Comparison of ENCODE assay signal across 23 mouse cellular contexts in the genomic region with DNA sequence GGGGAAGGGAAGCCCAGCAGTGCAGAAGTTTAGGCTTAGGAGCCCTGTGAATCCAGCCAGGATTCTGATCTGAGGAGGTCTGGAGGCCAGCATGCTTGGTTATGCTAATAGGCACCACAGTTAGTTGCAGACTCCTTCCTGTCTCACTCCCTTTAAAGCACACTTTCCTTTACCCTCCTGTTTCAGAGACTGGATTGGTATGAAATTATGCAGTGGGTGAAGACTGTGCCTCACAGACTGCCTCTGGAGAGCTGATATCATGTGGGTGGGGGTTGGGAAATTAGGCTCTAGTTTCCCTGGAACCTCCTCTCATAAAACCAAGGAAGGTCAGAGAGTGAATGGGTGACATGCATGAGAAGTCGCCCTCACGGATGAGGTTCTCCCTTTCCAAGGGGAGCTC.
"Had no signal": no experiment of that assay in that cellular context is flagged by ENCODE, and none has a peak within 500 bp of the region (broad histone marks: within the 10 kb centered on the region; RNA-seq: fewer than 3 reads in every experiment).

No protein-coding gene starts in this region.

- H3K27me3 ChIP-seq: heart, embryonic 12.5 days; heart, embryonic 15.5 days; hindbrain, embryonic 15.5 days; limb, embryonic 12.5 days; liver, embryonic 13.5 days had no signal

- DNase-seq: forebrain, postnatal 0 days; gastrocnemius, postnatal 14 days; gastrocnemius, postnatal 36 days; heart, adult 11 months; heart, postnatal 14 days; heart, postnatal 36 days; kidney, adult 2 months; kidney, adult 9 months; kidney, postnatal 25 days; kidney, postnatal 4 days; liver; liver, embryonic 13.5 days had no signal

- H3K36me3 ChIP-seq: limb, embryonic 10.5 days; limb, embryonic 12.5 days; liver, embryonic 13.5 days had no signal

- ATAC-seq: forebrain, postnatal 0 days; hindbrain, postnatal 0 days; intestine, postnatal 0 days had no signal

- H3K9me3 ChIP-seq: heart, embryonic 10.5 days; heart, embryonic 12.5 days; heart, embryonic 15.5 days; hindbrain, embryonic 15.5 days; limb, embryonic 10.5 days; limb, embryonic 12.5 days; liver, embryonic 13.5 days had no signal

- H3K27ac ChIP-seq: heart, embryonic 10.5 days; heart, embryonic 15.5 days; hindbrain, embryonic 15.5 days; hindbrain, postnatal 0 days; layer of hippocampus, adult 2 months; left cerebral cortex, adult 2 months; limb, embryonic 10.5 days; limb, embryonic 12.5 days; liver, embryonic 13.5 days had no signal

- H3K4me2 ChIP-seq: heart, embryonic 12.5 days; heart, embryonic 15.5 days; hindbrain, embryonic 15.5 days; limb, embryonic 12.5 days; liver, embryonic 11.5 days; liver, embryonic 13.5 days had no signal

- H3K4me3 ChIP-seq: heart, embryonic 10.5 days; heart, embryonic 12.5 days; heart, embryonic 15.5 days; hindbrain, embryonic 15.5 days; layer of hippocampus, adult 2 months; left cerebral cortex, adult 2 months; limb, embryonic 10.5 days; limb, embryonic 12.5 days; liver, embryonic 13.5 days had no signal

- H3K9ac ChIP-seq: forebrain, postnatal 0 days; heart, embryonic 12.5 days; heart, embryonic 15.5 days; hindbrain, embryonic 15.5 days; limb, embryonic 12.5 days; liver, embryonic 13.5 days had no signal

- H3K4me1 ChIP-seq: heart, embryonic 15.5 days; hindbrain, embryonic 15.5 days; limb, embryonic 10.5 days; limb, embryonic 12.5 days; liver, embryonic 13.5 days had no signal
